ENCODE assay signal across 32 mouse cellular contexts in the genomic region with DNA sequence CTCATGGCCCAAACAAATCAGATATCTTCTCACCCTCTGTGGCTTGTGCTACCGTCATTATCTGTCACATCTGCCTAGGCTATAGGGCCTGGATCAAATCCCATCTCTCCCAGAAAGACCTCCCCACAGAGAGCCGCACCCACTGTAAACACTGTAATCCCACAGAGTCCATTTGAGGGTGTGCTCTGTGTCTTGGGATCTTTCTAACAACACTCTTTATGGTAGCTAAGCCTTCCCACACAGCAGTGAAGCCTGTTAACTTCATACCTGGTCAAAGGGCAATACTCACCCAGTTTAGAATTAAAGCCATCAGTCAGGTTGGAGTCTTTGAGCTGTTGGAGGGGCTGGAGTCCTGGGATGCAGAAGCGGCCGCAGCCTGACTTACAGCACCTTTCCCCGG. TPM values are rescaled to one million over a fixed set of nuclear protein-coding genes. Genes with fewer than 3 reads are reported as not detected.
"Had no signal": no experiment of that assay in that cellular context is flagged by ENCODE, and none has a peak within 500 bp of the region (broad histone marks: within the 10 kb centered on the region; RNA-seq: fewer than 3 reads in every experiment).

No protein-coding gene starts in this region.

- H3K4me3 ChIP-seq: limb, embryonic 10.5 days; limb, embryonic 13.5 days; liver, embryonic 12.5 days; liver, embryonic 15.5 days; lung, embryonic 15.5 days; stomach, embryonic 15.5 days had no signal

- H3K27me3 ChIP-seq: limb, embryonic 13.5 days; lung, embryonic 15.5 days; stomach, embryonic 15.5 days had no signal

- H3K27ac ChIP-seq: kidney, postnatal 0 days; limb, embryonic 10.5 days; limb, embryonic 13.5 days; liver, embryonic 12.5 days; liver, embryonic 15.5 days; lung, embryonic 15.5 days; stomach, embryonic 15.5 days had no signal

- H3K4me2 ChIP-seq: limb, embryonic 13.5 days; liver, embryonic 12.5 days; liver, embryonic 15.5 days; lung, embryonic 15.5 days; midbrain, embryonic 11.5 days; stomach, embryonic 15.5 days had no signal

- H3K4me1 ChIP-seq: limb, embryonic 10.5 days; limb, embryonic 13.5 days; liver, embryonic 12.5 days had no signal

- H3K36me3 ChIP-seq: limb, embryonic 10.5 days; limb, embryonic 13.5 days; liver, embryonic 12.5 days; liver, embryonic 15.5 days; lung, embryonic 15.5 days; stomach, embryonic 15.5 days had no signal

- H3K9ac ChIP-seq: limb, embryonic 13.5 days; liver, embryonic 12.5 days; liver, embryonic 15.5 days; lung, embryonic 15.5 days; stomach, embryonic 15.5 days had no signal

- DNase-seq: kidney, adult 8-10 months; kidney, postnatal 36 days; liver; lung, adult 18-20 months; lung, postnatal 4 days; midbrain, embryonic 14.5 days; right cerebral cortex, adult 18-20 months; right cerebral cortex, postnatal 14 days; right cerebral cortex, postnatal 4 days; spleen, adult 18-20 months; thymus, adult 18-20 months; thymus, postnatal 36 days had no signal

- H3K9me3 ChIP-seq: limb, embryonic 10.5 days; limb, embryonic 13.5 days; liver, embryonic 12.5 days; liver, embryonic 15.5 days; lung, embryonic 15.5 days; stomach, embryonic 15.5 days had no signal

- ATAC-seq: inflammation-experienced regulatory T-cells, adult 6 months; liver, embryonic 12.5 days had no signal

RNA-seq across cellular contexts. Expression of gene Wfdc3, which starts 14.0 kb away (rescaled TPM):
- total RNA-seq: megakaryocyte-erythroid progenitor cell, adult 5-6 weeks had no signal
- polyA plus RNA-seq: inflammation-experienced regulatory T-cells, adult 6 months had no signal

RNA-seq across cellular contexts. Expression of gene Spint5, which starts 16.6 kb away (rescaled TPM):
- total RNA-seq: layer of hippocampus, adult 18-20 months; layer of hippocampus, postnatal 25 days; left cerebral cortex, adult 18-20 months; left cerebral cortex, postnatal 25 days; megakaryocyte progenitor cell, adult 5-6 weeks; megakaryocyte-erythroid progenitor cell, adult 5-6 weeks; midbrain, postnatal 0 days had no signal
- polyA plus RNA-seq: inflammation-experienced regulatory T-cells, adult 6 months; kidney, postnatal 0 days; limb, embryonic 10.5 days; limb, embryonic 13.5 days; liver, embryonic 12.5 days; liver, embryonic 15.5 days; lung, embryonic 15.5 days; midbrain, embryonic 11.5 days; midbrain, embryonic 14.5 days; midbrain, postnatal 0 days; neural tube, embryonic 11.5 days; neural tube, embryonic 14.5 days; stomach, embryonic 15.5 days; urinary bladder, adult 2 months had no signal

RNA-seq across cellular contexts. Expression of gene Spint4, which starts 33.4 kb away (rescaled TPM):
- total RNA-seq: layer of hippocampus, adult 18-20 months; layer of hippocampus, postnatal 25 days; left cerebral cortex, adult 18-20 months; left cerebral cortex, postnatal 25 days; megakaryocyte progenitor cell, adult 5-6 weeks; megakaryocyte-erythroid progenitor cell, adult 5-6 weeks; midbrain, postnatal 0 days had no signal
- polyA plus RNA-seq: inflammation-experienced regulatory T-cells, adult 6 months; limb, embryonic 10.5 days; limb, embryonic 13.5 days; liver, embryonic 12.5 days; liver, embryonic 15.5 days; lung, embryonic 15.5 days; midbrain, embryonic 11.5 days; midbrain, embryonic 14.5 days; midbrain, postnatal 0 days; neural tube, embryonic 11.5 days; neural tube, embryonic 14.5 days; stomach, embryonic 15.5 days; testis, adult 2 months; urinary bladder, adult 2 months had no signal

RNA-seq across cellular contexts. Expression of gene Ube2c, which starts 38.0 kb away (rescaled TPM):
- total RNA-seq: left cerebral cortex, adult 18-20 months had no signal
